Mouse (Mus musculus) liver, postnatal 0 days (tissue): ENCODE data around the gene Stat1.

Source experiments
- CTCF ChIP-seq: sonication (generic); IDR thresholded peaks from 2 replicates; pipeline ENCODE4 v1.5.1; 2016; ENCODE audit warnings: antibody characterized with exemption, low read depth
- EP300 ChIP-seq: IDR thresholded peaks from 2 replicates; pipeline ENCODE4 v1.6.1; 2016; ENCODE audit warnings: antibody characterized with exemption, low read depth, mild to moderate bottlenecking

DNA sequence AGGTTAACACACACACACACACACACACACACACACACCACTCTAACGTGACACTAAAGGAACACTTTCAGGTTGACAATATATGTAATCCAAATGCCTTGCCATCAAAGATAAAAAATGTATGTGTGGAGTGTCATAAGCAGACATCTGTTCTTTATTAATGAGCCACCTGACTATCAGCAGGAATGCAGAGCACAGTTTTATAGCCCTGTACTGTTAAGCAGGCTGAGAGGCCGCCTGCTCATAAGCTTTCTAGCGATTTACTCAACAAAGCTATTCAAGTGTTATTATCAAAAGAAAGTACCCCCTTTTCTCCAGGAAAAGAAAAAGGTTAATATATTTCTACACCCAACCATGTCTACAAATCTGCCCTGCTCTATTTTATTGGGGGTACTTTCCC lies 56.7 kb downstream of the Stat1 start:
- TF ChIP-seq CTCF, result no peak
- TF ChIP-seq EP300, result no peak
